Mouse (Mus musculus) MEL (cell line): ENCODE measurements around the gene Naa38. TPM values are rescaled to one million over a fixed set of nuclear protein-coding genes. Genes with fewer than 3 reads are reported as not detected.

Experiments used
- DNase-seq: peaks from one replicate; pipeline ENCODE4 v3.0.0; 2011; ENCODE audit warnings: low read depth, low spot score
- H3K27ac ChIP-seq: 2 replicates; pipeline ENCODE4 v1.5.1; 2012; ENCODE audit warnings: low read depth, mild to moderate bottlenecking, control low read depth, low read length, moderate library complexity; ENCODE audit not compliant: control insufficient read depth
- H3K27me3 ChIP-seq, 2 experiments: fragments of 150-350 bp in 1 of 2; sonication (generic) in 1 of 2; 2 replicates each; pipeline ENCODE4 v1.6.1; 2012; ENCODE audit warnings: low read length in 2 of 2, mild to moderate bottlenecking in 2 of 2, improper control_type of control experiment in 1 of 2, moderate library complexity in 1 of 2; ENCODE audit not compliant: insufficient read depth in 2 of 2, control insufficient read depth in 1 of 2
- H3K36me3 ChIP-seq, 2 experiments: 2 replicates each; pipeline ENCODE4 v1.6.1; 2012 to 2014; ENCODE audit warnings: low read length in 2 of 2, improper control_type of control experiment in 1 of 2, inconsistent platforms in 1 of 2, mild to moderate bottlenecking in 1 of 2; ENCODE audit not compliant: insufficient read depth in 2 of 2, control insufficient read depth in 1 of 2
- H3K4me1 ChIP-seq, 2 experiments: fragments of 150-350 bp in 1 of 2; sonication (generic) in 1 of 2; 2 replicates each; pipeline ENCODE4 v1.6.1; 2012; ENCODE audit warnings: low read length in 2 of 2, improper control_type of control experiment in 1 of 2, mild to moderate bottlenecking in 1 of 2; ENCODE audit not compliant: insufficient read depth in 2 of 2, control insufficient read depth in 1 of 2
- H3K4me3 ChIP-seq, 2 experiments: fragments of 150-350 bp in 1 of 2; sonication (generic) in 1 of 2; 2 replicates each; pipeline ENCODE4 v1.5.1; 2012; ENCODE audit warnings: low read depth in 2 of 2, low read length in 2 of 2, mild to moderate bottlenecking in 2 of 2, moderate library complexity in 2 of 2, control low read depth in 1 of 2, improper control_type of control experiment in 1 of 2; ENCODE audit not compliant: control insufficient read depth in 1 of 2, insufficient read depth in 1 of 2
- H3K79me2 ChIP-seq: 2 replicates; pipeline ENCODE4 v1.6.1; 2012; ENCODE audit warnings: mild to moderate bottlenecking, low read length, moderate library complexity; ENCODE audit not compliant: control insufficient read depth, poor library complexity, insufficient read depth
- H3K9ac ChIP-seq: 2 replicates; pipeline ENCODE4 v1.6.1; 2012; ENCODE audit warnings: low read depth, mild to moderate bottlenecking, control low read depth, low read length, moderate library complexity; ENCODE audit not compliant: control insufficient read depth, poor library complexity, severe bottlenecking
- H3K9me3 ChIP-seq: fragments of 150-350 bp; sonication (generic); replicated peaks from 2 replicates; pipeline ENCODE4 v1.6.1; 2012; ENCODE audit warnings: mild to moderate bottlenecking, low read length, improper control_type of control experiment, moderate library complexity; ENCODE audit not compliant: insufficient read depth
- BHLHE40 ChIP-seq: IDR thresholded peaks from 2 replicates; pipeline ENCODE4 v1.6.1; 2012; ENCODE audit warnings: low read depth, mild to moderate bottlenecking, inconsistent platforms, low read length, improper control_type of control experiment, borderline replicate concordance
- CHD1 ChIP-seq: IDR thresholded peaks from 2 replicates; pipeline ENCODE4 v1.6.1; 2012; ENCODE audit warnings: low read depth, mild to moderate bottlenecking, inconsistent platforms, low read length, improper control_type of control experiment
- CHD2 ChIP-seq: IDR thresholded peaks from 2 replicates; pipeline ENCODE4 v1.6.1; 2011; ENCODE audit warnings: low read length, improper control_type of control experiment
- CTCF ChIP-seq, 3 experiments: IDR thresholded peaks in 2 of 3; conservative IDR thresholded peaks in 1 of 3; 2 replicates each; pipeline ENCODE4 v1.5.1; 2011 to 2012; ENCODE audit warnings: low read length in 3 of 3, low read depth in 2 of 3, mild to moderate bottlenecking in 2 of 3, improper control_type of control experiment in 1 of 3, inconsistent platforms in 1 of 3, mixed read lengths in 1 of 3, moderate library complexity in 1 of 3; ENCODE audit not compliant: control insufficient read depth in 1 of 3, insufficient read depth in 1 of 3, poor library complexity in 1 of 3, severe bottlenecking in 1 of 3
- E2F4 ChIP-seq: IDR thresholded peaks from 2 replicates; pipeline ENCODE4 v1.6.1; 2011; ENCODE audit warnings: low read depth, low read length, improper control_type of control experiment, borderline replicate concordance
- ELF1 ChIP-seq: IDR thresholded peaks from 2 replicates; pipeline ENCODE4 v1.6.1; 2014; ENCODE audit warnings: low read depth, mild to moderate bottlenecking, inconsistent platforms, low read length, improper control_type of control experiment, moderate library complexity
- EP300 ChIP-seq, 2 experiments: IDR thresholded peaks; 2 replicates each; pipeline ENCODE4 v1.6.1; 2011; ENCODE audit warnings: improper control_type of control experiment in 2 of 2, low read length in 2 of 2, low read depth in 1 of 2, mild to moderate bottlenecking in 1 of 2
- HCFC1 ChIP-seq: IDR thresholded peaks from 2 replicates; pipeline ENCODE4 v1.6.1; 2012; ENCODE audit warnings: low read depth, mild to moderate bottlenecking, inconsistent platforms, low read length, improper control_type of control experiment, moderate library complexity
- JUND ChIP-seq: IDR thresholded peaks from 2 replicates; pipeline ENCODE4 v1.6.1; 2011; ENCODE audit warnings: low read depth, mild to moderate bottlenecking, improper control_type of control experiment, low read length
- MAZ ChIP-seq: IDR thresholded peaks from 2 replicates; pipeline ENCODE4 v1.6.1; 2012; ENCODE audit warnings: low read depth, mild to moderate bottlenecking, inconsistent platforms, low read length, improper control_type of control experiment
- MYB ChIP-seq: IDR thresholded peaks from 2 replicates; pipeline ENCODE4 v1.6.1; 2011; ENCODE audit warnings: mild to moderate bottlenecking, low read depth, low read length, improper control_type of control experiment
- NRF1 ChIP-seq: IDR thresholded peaks from 2 replicates; pipeline ENCODE4 v1.6.1; 2014; ENCODE audit warnings: low read depth, mild to moderate bottlenecking, inconsistent platforms, low read length, improper control_type of control experiment, moderate library complexity; ENCODE audit not compliant: poor library complexity, insufficient read depth, severe bottlenecking
- POLR2A ChIP-seq, 2 experiments: IDR thresholded peaks; 2 replicates each; pipeline ENCODE4 v1.6.1; 2011 to 2012; ENCODE audit warnings: low read length in 2 of 2, mild to moderate bottlenecking in 2 of 2, control low read depth in 1 of 2, improper control_type of control experiment in 1 of 2, low read depth in 1 of 2, moderate library complexity in 1 of 2; ENCODE audit not compliant: control insufficient read depth in 1 of 2, insufficient read depth in 1 of 2, poor library complexity in 1 of 2
- POLR2AphosphoS2 ChIP-seq: IDR thresholded peaks from 2 replicates; pipeline ENCODE4 v1.6.1; 2011; ENCODE audit warnings: low read length, improper control_type of control experiment
- RAD21 ChIP-seq: IDR thresholded peaks from 2 replicates; pipeline ENCODE4 v1.6.1; 2011; ENCODE audit warnings: mild to moderate bottlenecking, low read depth, low read length, improper control_type of control experiment
- RCOR1 ChIP-seq: IDR thresholded peaks from 2 replicates; pipeline ENCODE4 v1.6.1; 2012; ENCODE audit warnings: low read depth, mild to moderate bottlenecking, inconsistent platforms, low read length, improper control_type of control experiment
- SIN3A ChIP-seq: IDR thresholded peaks from 2 replicates; pipeline ENCODE4 v1.6.1; 2012; ENCODE audit warnings: low read length, improper control_type of control experiment, inconsistent platforms
- SMC3 ChIP-seq: IDR thresholded peaks from 2 replicates; pipeline ENCODE4 v1.6.1; 2011; ENCODE audit warnings: low read depth, low read length, improper control_type of control experiment
- TBP ChIP-seq: IDR thresholded peaks from 2 replicates; pipeline ENCODE4 v1.8.0; 2011; ENCODE audit warnings: low read depth, low read length, improper control_type of control experiment
- TCF12 ChIP-seq: IDR thresholded peaks from 2 replicates; pipeline ENCODE4 v1.6.1; 2014; ENCODE audit warnings: low read depth, mild to moderate bottlenecking, inconsistent platforms, low read length, improper control_type of control experiment, moderate library complexity
- USF2 ChIP-seq, 2 experiments: IDR thresholded peaks; 2 replicates each; pipeline ENCODE4 v1.6.1; 2011 to 2012; ENCODE audit warnings: improper control_type of control experiment in 2 of 2, low read length in 2 of 2, borderline replicate concordance in 1 of 2, inconsistent platforms in 1 of 2, low read depth in 1 of 2, mild to moderate bottlenecking in 1 of 2; ENCODE audit not compliant: insufficient read depth in 1 of 2
- ZC3H11A ChIP-seq: IDR thresholded peaks from 2 replicates; pipeline ENCODE4 v1.6.1; 2012; ENCODE audit warnings: low read depth, mild to moderate bottlenecking, inconsistent platforms, low read length, improper control_type of control experiment
- polyA plus RNA-seq, 2 experiments: library from polyadenylated mRNA; stranded (reverse) in 1 of 2; unstranded in 1 of 2; fragments of >175 nt in 1 of 2; fragments of >200 nt in 1 of 2; gene quantifications; 2 replicates each; pipeline versions ENCODE4 v1.2.1 to v1.2.4; 2012; ENCODE audit warnings: low replicate concordance in 2 of 2, low read depth in 1 of 2; ENCODE audit not compliant: insufficient read length in 2 of 2, insufficient read depth in 1 of 2, missing spikeins in 1 of 2
- total RNA-seq: library from RNA; depleted of rRNA; stranded (reverse); fragments of 300-350 nt; gene quantifications from 2 replicates; pipeline ENCODE4 v1.2.3, GENCODE M21; 2012

Gene Naa38
- total and polyA plus RNA-seq, 3 experiments, result 173 to 190 TPM; not detected in 1

GRCm38 (mm10) chr11:69399201-69400082, 4.2 kb downstream of the Naa38 start:
- Histone ChIP-seq H3K27me3 (no peaks in the 10 kb centered on the region), H3K79me2 (peaks cover 6% of the 10 kb centered on the region), H3K27ac (no peak overlapping the region), H3K36me3 (peaks cover 2 to 5% of the 10 kb centered on the region in 2 experiments; a peak in 3 of 4 replicates), H3K9me3 (no peaks in the 10 kb centered on the region), H3K4me3 (no peak overlapping the region), H3K4me1 (peaks cover 2 to 9% of the 10 kb centered on the region in 2 experiments; a peak in 3 of 4 replicates), H3K9ac (no peak overlapping the region)
- DNase-seq, result no peak
- TF ChIP-seq SIN3A (no peak), CHD2 (no peak), MYB (no peak), ZC3H11A (no peak), JUND (no peak), TCF12 (no peak)

DNA sequence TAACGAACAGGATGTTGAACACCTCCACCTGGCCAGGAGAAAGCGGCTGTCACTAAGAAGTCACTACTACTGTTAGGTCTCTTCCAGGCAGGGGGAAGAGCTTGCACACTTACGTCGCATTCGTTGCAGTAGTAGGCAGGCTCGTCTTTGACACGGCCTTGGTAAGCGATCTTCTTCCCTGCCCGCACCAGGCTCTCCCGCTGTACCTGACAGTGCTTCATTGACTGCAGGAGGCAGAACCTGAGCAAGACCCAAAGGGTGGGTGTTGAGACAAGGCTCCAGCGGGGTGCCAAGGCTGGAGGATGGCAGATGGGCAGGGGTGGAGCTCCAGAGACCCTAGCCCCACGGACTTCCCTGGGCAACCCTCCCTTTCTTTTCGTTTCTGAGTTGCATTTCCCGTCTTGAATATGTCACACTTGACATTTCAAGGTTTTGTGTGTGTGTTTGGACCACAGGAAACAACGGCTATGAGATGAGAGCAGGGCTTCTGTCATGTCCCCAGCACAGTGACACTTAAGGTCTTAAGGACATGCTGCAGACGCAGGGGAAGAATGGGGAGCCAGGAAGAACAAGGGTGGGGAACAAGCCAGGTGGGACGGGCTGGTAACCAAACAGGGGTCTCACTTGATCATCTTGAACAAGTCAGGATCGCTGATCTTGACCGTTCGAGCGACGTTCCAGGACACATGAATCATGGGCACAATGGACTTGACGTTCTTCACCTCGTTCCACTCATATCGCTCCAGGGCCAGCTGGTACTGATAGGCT, 5.0 kb downstream of the Naa38 start:
- Histone ChIP-seq H3K4me1 (peaks cover 2 to 9% of the 10 kb centered on the region in 2 experiments; a peak in 3 of 4 replicates), H3K9ac (no peak overlapping the region), H3K4me3 (no peak overlapping the region), H3K9me3 (no peaks in the 10 kb centered on the region)
- DNase-seq, result no peak
- no peak for TF ChIP-seq POLR2AphosphoS2
- TF ChIP-seq ELF1, result no peak
- no peak for TF ChIP-seq MAZ
- no peak for TF ChIP-seq MYB
- TF ChIP-seq, all 39 proteins: peak for 0
- H3K79me2 ChIP-seq, result peaks cover 1% of the 10 kb centered on the region
- H3K36me3 ChIP-seq, result peaks cover 2 to 5% of the 10 kb centered on the region in 2 experiments; a peak in 3 of 4 replicates
- no peak overlapping the region for H3K27ac ChIP-seq
- H3K27me3 ChIP-seq, result no peaks in the 10 kb centered on the region

DNA sequence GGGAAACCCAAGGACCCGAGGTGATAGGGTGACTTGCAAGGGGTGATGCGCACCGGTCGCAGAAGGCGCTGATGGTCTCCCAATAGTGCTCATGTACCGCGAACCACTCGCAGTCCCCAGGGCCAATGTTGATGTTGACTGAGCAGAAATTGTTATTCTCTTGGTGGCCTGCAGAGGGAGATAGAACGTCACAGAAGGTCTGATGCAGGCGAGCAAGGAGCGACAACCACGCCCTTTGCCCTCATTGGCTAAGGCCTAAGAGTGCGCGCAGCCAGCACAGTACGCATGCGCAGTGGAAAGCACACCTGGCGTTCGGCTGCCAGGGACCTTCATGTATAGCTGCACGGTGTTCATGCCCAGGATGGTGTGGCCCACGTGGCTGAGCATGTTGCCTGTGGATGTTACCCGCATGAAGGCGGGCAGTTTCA, 5.9 kb downstream of the Naa38 start:
- H3K36me3 ChIP-seq, result peaks cover 2 to 5% of the 10 kb centered on the region in 2 experiments; a peak in 3 of 4 replicates
- H3K4me1 ChIP-seq, result peaks cover 2 to 9% of the 10 kb centered on the region in 2 experiments; a peak in 3 of 4 replicates
- H3K4me3 ChIP-seq, result no peak overlapping the region
- no peak overlapping the region for H3K9ac ChIP-seq
- no peaks in the 10 kb centered on the region for H3K27me3 ChIP-seq
- H3K27ac ChIP-seq, result no peak overlapping the region
- no peaks in the 10 kb centered on the region; the same call in none of the 2 replicates for H3K79me2 ChIP-seq
- no peaks in the 10 kb centered on the region for H3K9me3 ChIP-seq
- TF ChIP-seq NRF1 (peak; percentile 61), POLR2A (IDR thresholded peaks at IDR 0.05; ENCODE audit: control insufficient read depth in 1 of 2, insufficient read depth in 1 of 2, low read depth in 1 of 2, low read length in 2 of 2, poor library complexity in 1 of 2) (no peak; a peak in 1 of 4 replicates), TCF12 (no peak), ZC3H11A (peak; percentile 83), EP300 (IDR thresholded peaks at IDR 0.05; ENCODE audit: low read depth in 1 of 2, low read length in 2 of 2) (no peak), CTCF (IDR thresholded peaks at IDR 0.05 in 2 of 3, conservative IDR thresholded peaks at IDR 0.05 in 1 of 3; ENCODE audit: control insufficient read depth in 1 of 3, insufficient read depth in 1 of 3, low read depth in 2 of 3, low read length in 3 of 3, poor library complexity in 1 of 3, severe bottlenecking in 1 of 3) (peak; percentile 71 to 86 (median 76)), USF2 (IDR thresholded peaks at IDR 0.05; ENCODE audit: borderline replicate concordance in 1 of 2, insufficient read depth in 1 of 2, low read depth in 1 of 2, low read length in 2 of 2) (no peak), MAZ (no peak), POLR2AphosphoS2 (no peak), CHD1 (no peak), SMC3 (peak; percentile 87), RCOR1 (no peak), TBP (no peak), BHLHE40 (no peak), E2F4 (no peak), RAD21 (peak; percentile 87), HCFC1 (peak; percentile 34; the same call in 1 of the 2 replicates)
- TF ChIP-seq, all 39 proteins: peak for 6
- peak; percentile 85 for DNase-seq
